Mouse (Mus musculus): ENCODE results near the gene Gvin1.
"Not testable (repeated sequence)": the region's sequence is repeated elsewhere in the genome, so short reads cannot be mapped to it uniquely, and the experiment has no call there.

DNA sequence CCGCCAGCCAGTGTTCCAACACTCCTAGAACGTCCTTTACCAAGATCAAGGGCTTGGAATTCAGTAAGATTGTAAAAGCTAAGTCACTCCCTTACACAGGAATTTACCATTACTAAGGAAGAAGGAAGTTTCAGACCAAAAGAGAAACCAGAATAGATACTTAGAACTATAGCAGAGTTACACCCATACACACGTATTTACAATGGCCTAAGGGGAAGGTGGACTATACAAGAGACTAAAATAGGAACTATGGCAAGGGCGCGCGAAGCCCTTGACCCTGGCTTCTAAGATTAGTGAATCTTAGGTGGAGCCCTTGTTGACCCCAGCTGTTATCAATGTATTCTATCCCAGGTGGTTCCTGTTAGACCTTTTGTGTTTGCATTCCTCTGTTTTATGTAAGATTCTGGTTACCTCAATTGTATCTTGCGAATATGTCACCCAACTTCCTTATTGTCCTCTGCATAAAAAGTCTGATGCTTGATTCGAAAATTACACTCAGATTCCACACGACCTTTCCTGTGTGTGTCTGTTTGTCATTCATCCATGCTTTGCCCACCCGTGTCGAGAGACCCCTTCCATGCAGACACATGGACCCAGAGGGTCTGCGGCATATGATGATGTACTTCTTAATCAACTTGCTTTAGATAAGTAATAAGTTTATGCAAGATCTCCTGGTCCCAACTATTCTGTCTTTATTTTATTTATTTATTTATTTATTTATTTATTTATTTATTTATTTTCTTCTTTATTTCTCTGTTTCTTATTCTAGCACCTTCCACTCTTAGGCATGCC lies 25.6 kb upstream of the Gvin1 start:
- TF ChIP-seq CTCF, EP300 (IDR thresholded peaks at IDR 0.05; ENCODE audit: low read depth): not testable (repeated sequence)

Data from heart, postnatal 0 days (tissue).